Mouse (Mus musculus) thymus, adult 2 months (tissue): ENCODE data around the gene Dnah17. TPM values are rescaled to one million over a fixed set of nuclear protein-coding genes. Genes with fewer than 3 reads are reported as not detected.

ENCODE experiments used
- DNase-seq: peaks from one replicate; pipeline ENCODE4 v3.0.0; 2021
- H3K27ac ChIP-seq: fragments of 200-500 bp; 2 replicates; pipeline ENCODE4 v1.5.1; 2012; ENCODE audit warnings: low read length, control low read depth; ENCODE audit not compliant: control insufficient read depth, insufficient read depth
- H3K27me3 ChIP-seq: fragments of 200-500 bp; 2 replicates; pipeline ENCODE4 v1.6.1; 2012; ENCODE audit warnings: mild to moderate bottlenecking, low read length, moderate library complexity, mixed read lengths; ENCODE audit not compliant: control insufficient read depth, insufficient read depth
- H3K36me3 ChIP-seq: fragments of 200-500 bp; 2 replicates; pipeline ENCODE4 v1.6.1; 2012; ENCODE audit warnings: mild to moderate bottlenecking, low read length, moderate library complexity; ENCODE audit not compliant: control insufficient read depth, insufficient read depth
- H3K4me1 ChIP-seq: fragments of 200-500 bp; replicated peaks from 2 replicates; pipeline ENCODE4 v1.6.1; 2012; ENCODE audit warnings: low read length; ENCODE audit not compliant: control insufficient read depth, insufficient read depth
- H3K4me3 ChIP-seq: fragments of 200-500 bp; 2 replicates; pipeline ENCODE4 v1.5.1; 2012; ENCODE audit warnings: mild to moderate bottlenecking, low read length, control low read depth, moderate library complexity; ENCODE audit not compliant: control insufficient read depth, insufficient read depth
- CTCF ChIP-seq: fragments of 200-500 bp; IDR thresholded peaks from 2 replicates; pipeline ENCODE4 v1.5.1; 2012; ENCODE audit warnings: mild to moderate bottlenecking, control low read depth, low read length, moderate library complexity, borderline replicate concordance; ENCODE audit not compliant: control insufficient read depth, poor library complexity, insufficient read depth; ENCODE audit errors: extremely low read depth
- POLR2A ChIP-seq: fragments of 200-500 bp; IDR thresholded peaks from 2 replicates; pipeline ENCODE4 v1.6.1; 2012; ENCODE audit warnings: mild to moderate bottlenecking, low read length, control low read depth, moderate library complexity; ENCODE audit not compliant: control insufficient read depth, poor library complexity, insufficient read depth; ENCODE audit errors: extremely low read depth
- WGBS: fragments of 180-500 bp; shearing (Covaris S2); methylation state at CpG from one replicate; pipeline ENCODE4 v1.1.7; 2018; 5-methylcytosine and 5-hydroxymethylcytosine counted together
- polyA plus RNA-seq: library from polyadenylated mRNA; depleted of rRNA; stranded (reverse); fragments of >200 nt; gene quantifications from 2 replicates; pipeline ENCODE4 v1.2.3, GENCODE M21; 2012

The Dnah17 gene
- polyA plus RNA-seq, 1 experiment: 2.3 TPM

DNA sequence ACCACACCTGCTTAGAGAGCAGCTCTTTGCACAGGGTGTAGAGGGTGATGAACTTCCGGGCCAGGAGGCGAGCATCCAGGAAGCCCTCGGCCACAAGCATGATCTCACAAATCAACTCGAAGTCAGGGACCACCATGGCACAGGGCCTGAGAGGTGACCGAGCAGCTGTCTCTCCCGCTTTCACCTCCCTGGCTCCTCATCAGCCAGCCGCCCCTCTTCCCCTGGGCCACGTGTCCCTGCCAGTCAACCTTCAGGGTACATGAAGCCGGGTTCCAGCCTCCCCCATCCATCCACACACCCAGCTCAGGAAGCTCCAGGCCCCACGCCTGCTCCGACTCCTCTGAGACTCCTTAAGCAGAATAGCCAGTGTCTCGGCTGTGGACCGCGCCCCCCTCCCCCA, 48.1 kb downstream of the Dnah17 start:
- Histone ChIP-seq H3K4me3 (no peak overlapping the region), H3K27me3 (no peaks in the 10 kb centered on the region), H3K4me1 (peaks cover 51% of the 10 kb centered on the region), H3K27ac (no peak overlapping the region), H3K36me3 (no peaks in the 10 kb centered on the region)
- no peak for DNase-seq
- TF ChIP-seq POLR2A (no peak), CTCF (no peak)
- WGBS: 89% methylated on average over 14 of the region's 14 CpGs

DNA sequence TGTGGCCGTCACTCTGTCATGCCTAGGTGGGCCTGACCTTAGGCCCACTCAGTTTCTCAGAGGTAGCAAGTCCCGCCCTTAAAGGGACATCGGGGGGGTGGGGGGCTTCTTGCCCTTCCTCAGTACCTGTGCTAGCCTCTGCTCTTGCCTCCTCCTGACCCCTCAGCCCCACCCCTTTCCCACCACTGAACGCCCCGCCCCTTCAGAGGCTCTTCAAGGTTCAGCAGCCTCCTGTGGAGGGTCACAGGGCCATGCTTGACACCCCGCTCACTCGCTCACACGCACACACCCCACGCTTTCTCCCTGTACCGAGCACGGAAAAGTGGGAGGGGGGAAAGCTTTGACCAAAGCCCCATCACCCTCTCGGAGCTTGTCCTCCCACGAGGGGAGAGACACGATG, 50.7 kb downstream of the Dnah17 start:
- no peaks in the 10 kb centered on the region for H3K27me3 ChIP-seq
- no peak overlapping the region for H3K27ac ChIP-seq
- 94% methylated on average over 14 of the region's 14 CpGs for WGBS
- TF ChIP-seq POLR2A (no peak), CTCF (no peak)
- no peak overlapping the region for H3K4me3 ChIP-seq
- H3K36me3 ChIP-seq: no peaks in the 10 kb centered on the region
- no peak for DNase-seq
- H3K4me1 ChIP-seq: peaks cover 44% of the 10 kb centered on the region

DNA sequence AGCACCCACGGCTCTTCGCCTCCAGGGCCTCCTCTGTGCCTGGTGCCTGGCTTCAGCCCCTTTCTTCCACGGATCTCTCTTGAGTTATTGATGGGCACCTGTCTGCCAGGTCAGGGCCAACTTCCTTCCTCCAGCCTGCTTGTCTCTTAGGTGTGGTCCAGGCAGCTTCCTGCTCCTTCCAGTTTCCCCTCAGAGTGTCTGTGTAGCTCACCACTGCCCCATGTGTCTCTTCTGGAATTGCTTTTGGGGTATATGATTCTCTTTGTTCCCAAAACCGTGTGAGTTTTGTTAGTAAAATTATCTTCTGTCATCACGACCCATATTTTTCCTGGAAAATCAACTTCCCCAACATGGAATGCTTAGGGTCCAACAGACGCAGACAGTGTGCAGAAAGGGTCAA, 53.5 kb downstream of the Dnah17 start:
- DNase-seq: no peak
- WGBS: 56% methylated on average over 6 of the region's 6 CpGs
- no peaks in the 10 kb centered on the region for H3K27me3 ChIP-seq

DNA sequence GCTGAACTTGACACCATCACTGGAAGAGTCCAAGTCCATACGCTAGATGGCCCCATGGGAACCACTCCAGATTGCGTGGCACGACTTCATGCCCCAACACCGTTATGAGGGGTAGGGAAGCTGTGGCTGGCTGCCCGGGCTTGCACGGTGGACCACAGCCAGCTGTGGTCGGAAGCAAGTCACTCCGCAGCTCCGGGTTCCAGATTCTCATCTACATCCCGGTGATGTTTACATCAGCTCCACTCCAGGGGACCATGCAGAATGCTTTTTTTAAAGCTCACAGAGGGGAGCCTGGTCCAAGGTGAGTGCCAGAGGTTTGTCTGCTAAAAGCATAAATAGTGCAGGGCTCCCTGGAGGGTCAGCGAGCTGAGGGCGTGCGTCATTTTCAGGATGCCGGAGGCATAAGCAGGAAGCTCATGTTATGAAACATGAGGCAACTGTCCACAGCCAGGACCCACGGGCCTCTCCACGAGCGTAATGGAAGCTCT, 55.4 kb downstream of the Dnah17 start:
- DNase-seq: no peak
- no peak for TF ChIP-seq CTCF
- TF ChIP-seq POLR2A: no peak
- whole genome bisulfite sequencing: 47% methylated on average over 17 of the region's 17 CpGs
- no peaks in the 10 kb centered on the region for H3K36me3 ChIP-seq
- no peak overlapping the region for H3K4me3 ChIP-seq
- no peak overlapping the region for H3K27ac ChIP-seq
- no peaks in the 10 kb centered on the region for H3K27me3 ChIP-seq
- H3K4me1 ChIP-seq: peaks cover 40% of the 10 kb centered on the region

More for the DNA sequence above, 53.5 kb downstream of the Dnah17 start:
- TF ChIP-seq CTCF (no peak), POLR2A (no peak)
- H3K4me3 ChIP-seq: no peak overlapping the region
- no peaks in the 10 kb centered on the region for H3K36me3 ChIP-seq
- no peak overlapping the region for H3K27ac ChIP-seq
- H3K4me1 ChIP-seq: peaks cover 40% of the 10 kb centered on the region

DNA sequence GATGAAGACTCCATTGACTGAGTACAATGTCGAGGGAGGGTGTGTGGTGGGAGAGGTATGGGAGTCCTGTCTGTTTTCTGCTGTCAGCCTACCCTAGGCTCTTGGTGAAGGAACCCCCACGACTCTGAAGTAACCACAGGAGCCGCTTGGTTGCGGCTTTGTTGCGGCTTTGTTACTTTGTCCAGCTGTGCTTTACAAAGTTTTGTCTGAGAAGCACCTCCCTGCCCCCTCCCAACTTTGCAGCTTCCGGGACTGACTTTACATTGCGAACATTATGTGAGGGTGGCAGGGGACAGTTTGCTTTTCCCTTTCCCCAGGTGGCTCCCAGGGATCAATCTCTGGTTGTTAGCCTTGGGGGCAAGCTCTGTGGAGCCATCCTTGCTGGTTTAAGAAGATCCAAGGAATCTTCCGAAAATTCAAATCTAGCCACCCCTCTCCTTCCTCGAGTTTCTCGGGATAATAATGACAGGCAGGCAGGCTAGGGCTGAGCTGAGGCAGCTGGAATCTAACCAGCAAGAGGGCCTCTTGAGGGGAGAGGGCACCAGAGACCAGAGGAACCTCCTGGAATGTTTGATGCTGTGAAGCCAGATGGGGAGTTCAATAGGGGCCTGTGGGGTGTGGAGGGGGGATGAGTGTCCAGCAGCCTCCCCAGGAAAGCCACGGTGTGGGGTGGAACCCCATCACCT, 59.1 kb downstream of the Dnah17 start:
- H3K4me3 ChIP-seq: no peak overlapping the region
- H3K36me3 ChIP-seq: no peaks in the 10 kb centered on the region
- no peaks in the 10 kb centered on the region for H3K27me3 ChIP-seq
- peak; percentile 30 for DNase-seq
- H3K4me1 ChIP-seq: peaks cover 33% of the 10 kb centered on the region
- H3K27ac ChIP-seq: no peak overlapping the region
- 16% methylated on average over 11 of the region's 11 CpGs for WGBS
- TF ChIP-seq POLR2A (no peak), CTCF (no peak)

DNA sequence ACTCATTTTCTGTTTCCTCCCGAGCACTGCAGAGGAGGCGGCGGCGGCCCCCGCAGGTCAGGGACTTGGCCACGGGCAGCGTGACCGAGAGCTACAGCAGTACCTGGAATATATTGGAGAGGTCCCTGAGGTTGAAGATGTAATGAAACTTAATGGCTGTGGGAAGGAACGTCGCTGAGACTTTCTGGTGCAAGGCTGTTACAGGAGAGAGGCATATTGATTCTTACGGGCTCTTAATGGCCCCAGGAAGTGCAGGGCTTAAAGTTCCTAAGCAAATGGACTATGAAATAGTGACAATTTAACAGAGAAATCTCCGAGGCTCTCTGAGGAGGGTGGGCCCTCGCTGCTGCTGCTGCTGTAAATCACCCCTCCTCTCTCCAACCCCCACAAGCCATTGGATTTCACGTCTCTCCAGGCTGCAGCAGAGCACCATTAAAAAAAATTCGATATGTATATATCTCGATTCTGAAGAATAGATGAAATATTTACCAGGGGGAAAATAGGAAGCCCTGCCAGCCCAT, 61.6 kb downstream of the Dnah17 start:
- DNase-seq: no peak
- WGBS: 95% methylated on average over 16 of the region's 16 CpGs
- TF ChIP-seq POLR2A (no peak), CTCF (no peak)
- Histone ChIP-seq H3K27ac (no peak overlapping the region), H3K4me1 (peaks cover 27% of the 10 kb centered on the region), H3K4me3 (no peak overlapping the region), H3K27me3 (no peaks in the 10 kb centered on the region), H3K36me3 (no peaks in the 10 kb centered on the region)

DNA sequence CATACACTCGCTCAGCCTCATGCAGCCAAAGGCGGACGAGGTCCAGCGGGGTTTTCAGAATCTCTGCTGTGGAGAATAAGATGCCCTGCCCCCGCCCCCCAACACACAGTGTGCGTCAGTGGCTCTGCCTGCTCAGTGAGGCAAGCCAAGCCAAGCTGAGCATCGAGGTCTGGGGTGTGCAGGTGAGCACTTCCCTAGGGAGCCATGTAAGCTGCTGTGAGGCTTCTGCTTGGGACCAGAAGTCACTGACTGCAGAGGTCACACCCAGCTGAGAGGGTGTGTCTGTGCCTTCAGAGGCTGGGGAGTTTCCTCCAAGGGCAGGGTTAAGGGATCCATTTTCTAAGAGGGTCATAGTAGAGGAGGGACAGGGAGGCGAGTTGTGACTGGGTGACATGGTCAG, 62.8 kb downstream of the Dnah17 start:
- Histone ChIP-seq H3K4me1 (peaks cover 25% of the 10 kb centered on the region), H3K36me3 (no peaks in the 10 kb centered on the region), H3K27ac (no peak overlapping the region), H3K27me3 (no peaks in the 10 kb centered on the region), H3K4me3 (no peak overlapping the region)
- TF ChIP-seq CTCF: no peak
- no peak for TF ChIP-seq POLR2A
- no peak for DNase-seq
- WGBS: 90% methylated on average over 8 of the region's 8 CpGs
